Mouse (Mus musculus): ENCODE data around the gene Mphosph9.

The Mphosph9 gene

GRCm38 (mm10) chr5:124269661-124270060 is 58.1 kb downstream of the Mphosph9 start:
- in situ Hi-C loops (cut with MboI, MseI): loop anchor here (10.0 kb wide), 1 partner anchor 415 kb away; no protein-coding TSS in a partner anchor

GRCm38 (mm10) chr5:124267652-124268051 is 60.1 kb downstream of the Mphosph9 start:
- in situ Hi-C loops (cut with MboI, MseI): loop anchor here (10.0 kb wide), 1 partner anchor 413 kb away; no protein-coding TSS in a partner anchor

- in situ Hi-C loops (cut with MboI, MseI): loop anchor here (10.0 kb wide), 1 partner anchor 412 kb away; no protein-coding TSS in a partner anchor
Measured at GRCm38 (mm10) chr5:124266821-124267220, 61.0 kb downstream of the Mphosph9 start.

GRCm38 (mm10) chr5:124263246-124263645 is 64.5 kb downstream of the Mphosph9 start:
- in situ Hi-C loops (cut with MboI, MseI): loop anchor here (10.0 kb wide), 1 partner anchor 408 kb away; no protein-coding TSS in a partner anchor

- in situ Hi-C loops (cut with MboI, MseI): loop anchor here (10.0 kb wide), 1 partner anchor 407 kb away; no protein-coding TSS in a partner anchor
Measured at GRCm38 (mm10) chr5:124262090-124262489, 65.7 kb downstream of the Mphosph9 start.

GRCm38 (mm10) chr5:124259133-124259532 is 68.6 kb downstream of the Mphosph9 start:
- in situ Hi-C loops (cut with MboI, MseI): loop anchor here (10.0 kb wide), 1 partner anchor 94 kb away; no protein-coding TSS in a partner anchor

- in situ Hi-C loops (cut with MboI, MseI): loop anchor here (10.0 kb wide), 1 partner anchor 93 kb away; no protein-coding TSS in a partner anchor
Measured at GRCm38 (mm10) chr5:124258026-124258425, 69.7 kb downstream of the Mphosph9 start.

- in situ Hi-C loops (cut with MboI, MseI): loop anchor here (10.0 kb wide), 1 partner anchor 90 kb away; no protein-coding TSS in a partner anchor
Measured at GRCm38 (mm10) chr5:124255141-124255540, 72.6 kb downstream of the Mphosph9 start.

- in situ Hi-C loops (cut with MboI, MseI): loop anchor here (10.0 kb wide), 1 partner anchor 89 kb away; no protein-coding TSS in a partner anchor
Measured at GRCm38 (mm10) chr5:124253555-124253954, 74.2 kb downstream of the Mphosph9 start.

GRCm38 (mm10) chr5:124252580-124253320 is 75.0 kb downstream of the Mphosph9 start:
- in situ Hi-C loops (cut with MboI, MseI): loop anchor here (10.0 kb wide), 1 partner anchor 88 kb away; no protein-coding TSS in a partner anchor

- in situ Hi-C loops (cut with MboI, MseI): loop anchor here (10.0 kb wide), 1 partner anchor 86 kb away; no protein-coding TSS in a partner anchor
Measured at GRCm38 (mm10) chr5:124251070-124251469, 76.7 kb downstream of the Mphosph9 start.

GRCm38 (mm10) chr5:124249614-124250591 is 77.9 kb downstream of the Mphosph9 start, which contains the start of gene Pitpnm2:
Pitpnm2 (minus strand) TSS chr5:124249760.
- in situ Hi-C loops (cut with MboI, MseI): loop anchor here (10.0 kb wide), 1 partner anchor 85 kb away; no protein-coding TSS in a partner anchor

- in situ Hi-C loops (cut with MboI, MseI): no loop called here
Measured at GRCm38 (mm10) chr5:124248845-124249613, 78.7 kb downstream of the Mphosph9 start.

- in situ Hi-C loops (cut with MboI, MseI): no loop called here
Measured at GRCm38 (mm10) chr5:124247986-124248626, 79.7 kb downstream of the Mphosph9 start.

GRCm38 (mm10) chr5:124247296-124247695 is 80.5 kb downstream of the Mphosph9 start:
- in situ Hi-C loops (cut with MboI, MseI): no loop called here

GRCm38 (mm10) chr5:124244885-124245284 is 82.9 kb downstream of the Mphosph9 start:
- in situ Hi-C loops (cut with MboI, MseI): no loop called here

- in situ Hi-C loops (cut with MboI, MseI): no loop called here
Measured at GRCm38 (mm10) chr5:124244449-124244848, 83.3 kb downstream of the Mphosph9 start.

GRCm38 (mm10) chr5:124243236-124243901 is 84.4 kb downstream of the Mphosph9 start:
- in situ Hi-C loops (cut with MboI, MseI): no loop called here

GRCm38 (mm10) chr5:124241686-124242444 is 85.9 kb downstream of the Mphosph9 start:
- in situ Hi-C loops (cut with MboI, MseI): no loop called here

Measured in T-helper 1 cell (primary cell).